Mouse (Mus musculus) heart, embryonic 15.5 days (tissue): ENCODE measurements around the gene Map1s. TPM values are rescaled to one million over a fixed set of nuclear protein-coding genes. Genes with fewer than 3 reads are reported as not detected.

Source experiments
- ATAC-seq: fragments of 200-750 bp; cut with Nextera tagmentation; replicated peaks from 2 replicates; pipeline ENCODE4 v1.8.0; 2017; ENCODE audit warnings: low read depth, moderate TSS enrichment; ENCODE audit not compliant: insufficient number of reproducible peaks, insufficient read depth, low FRiP score
- H3K27ac ChIP-seq: fragments of 300-500 bp; sonication (generic); 2 replicates; pipeline ENCODE4 v1.5.1; 2015; ENCODE audit warnings: mild to moderate bottlenecking, inconsistent platforms
- H3K27me3 ChIP-seq: fragments of 300-500 bp; sonication (generic); 2 replicates; pipeline ENCODE4 v1.6.1; 2015; ENCODE audit warnings: inconsistent platforms
- H3K36me3 ChIP-seq: fragments of 300-500 bp; sonication (generic); 2 replicates; pipeline ENCODE4 v1.6.1; 2015; ENCODE audit warnings: mild to moderate bottlenecking, inconsistent platforms
- H3K4me1 ChIP-seq: fragments of 300-500 bp; sonication (generic); replicated peaks from 2 replicates; pipeline ENCODE4 v1.6.1; 2015; ENCODE audit warnings: inconsistent platforms
- H3K4me2 ChIP-seq: fragments of 300-500 bp; sonication (generic); 2 replicates; pipeline ENCODE4 v1.6.1; 2015; ENCODE audit warnings: inconsistent platforms, mild to moderate bottlenecking, moderate library complexity
- H3K4me3 ChIP-seq: fragments of 300-500 bp; sonication (generic); 2 replicates; pipeline ENCODE4 v1.5.1; 2015; ENCODE audit warnings: mild to moderate bottlenecking, inconsistent platforms
- H3K9ac ChIP-seq: fragments of 300-500 bp; sonication (generic); 2 replicates; pipeline ENCODE4 v1.6.1; 2015; ENCODE audit warnings: mild to moderate bottlenecking, inconsistent platforms
- H3K9me3 ChIP-seq: fragments of 300-500 bp; sonication (generic); replicated peaks from 2 replicates; pipeline ENCODE4 v1.6.1; 2016; ENCODE audit warnings: inconsistent platforms
- WGBS: fragments of 180-500 bp; shearing (Covaris S2); methylation state at CpG from one replicate; pipeline ENCODE4 v1.1.7; 2015; ENCODE audit warnings: mixed read lengths; 5-methylcytosine and 5-hydroxymethylcytosine counted together
- polyA plus RNA-seq: library from polyadenylated mRNA; unstranded; fragments of >200 nt; fragmentation: Nextera tagmentation; extraction: Ambion mirVana; gene quantifications from 2 replicates; pipeline ENCODE4 v1.2.1, GENCODE M21; 2015

The Map1s gene
- polyA plus RNA-seq, 1 experiment from 2014 or later = 30.3 TPM

DNA sequence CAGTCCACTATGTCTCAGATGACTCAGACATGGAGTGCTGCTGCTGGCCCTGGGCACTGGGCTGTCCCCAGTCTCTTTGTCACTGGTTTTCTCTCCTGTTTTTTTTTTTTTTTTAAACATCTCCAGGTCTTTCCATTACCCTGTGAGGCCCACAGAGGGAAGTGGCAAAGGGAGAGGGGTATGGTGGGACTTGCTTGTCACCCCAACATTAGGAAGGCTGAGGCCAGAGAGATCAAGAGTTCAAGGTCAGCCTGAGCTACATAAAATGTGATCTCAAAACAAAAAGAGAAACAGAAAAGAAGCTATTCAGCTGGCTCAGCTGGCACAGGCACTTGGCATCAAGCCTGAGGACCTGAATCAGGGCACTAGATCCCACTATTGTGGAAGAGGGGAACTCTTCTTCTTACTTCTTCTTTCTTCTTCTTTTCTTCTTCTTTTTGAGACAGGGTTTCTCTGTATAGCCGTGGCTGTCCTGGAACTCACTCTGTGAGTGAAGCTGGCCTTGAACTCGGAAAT lies 4.8 kb upstream of the Map1s start:
- Histone ChIP-seq H3K27me3 (no peaks in the 10 kb centered on the region; the same call in 1 of the 2 replicates), H3K4me3 (no peak overlapping the region), H3K9ac (no peak overlapping the region), H3K9me3 (no peaks in the 10 kb centered on the region), H3K4me1 (peaks cover 18% of the 10 kb centered on the region), H3K4me2 (no peak overlapping the region), H3K27ac (no peak overlapping the region), H3K36me3 (peaks cover 1% of the 10 kb centered on the region; the same call in 1 of the 2 replicates)
- WGBS = 61% methylated on average over 2 of the region's 2 CpGs
- ATAC-seq = no peak

DNA sequence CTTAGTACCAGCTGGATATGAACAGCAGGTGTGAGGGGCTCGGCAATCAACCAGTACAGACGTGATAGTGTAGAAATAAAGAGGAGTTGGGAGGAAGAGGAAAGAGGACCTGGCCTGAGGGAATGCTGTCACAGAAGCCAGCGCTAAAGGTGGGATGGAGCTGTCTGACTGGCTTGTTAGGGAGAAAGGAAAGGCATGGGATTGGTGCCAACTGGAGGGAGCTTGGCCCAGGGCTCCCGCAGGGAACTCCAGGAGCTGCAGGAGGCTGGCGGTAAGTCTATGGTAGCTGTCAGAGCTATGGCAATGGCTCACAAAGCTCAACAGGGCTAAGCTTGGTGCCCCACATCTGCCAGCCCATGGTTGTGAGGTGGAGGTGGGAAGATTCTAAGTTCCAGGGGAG lies 3.5 kb upstream of the Map1s start:
- no peaks in the 10 kb centered on the region for H3K9me3 ChIP-seq
- no peak for ATAC-seq
- 32% methylated on average over 5 of the region's 5 CpGs for WGBS
- H3K36me3 ChIP-seq = no peaks in the 10 kb centered on the region
- H3K27ac ChIP-seq = no peak overlapping the region
- peaks cover 19% of the 10 kb centered on the region for H3K4me1 ChIP-seq
- no peak overlapping the region for H3K4me2 ChIP-seq
- H3K27me3 ChIP-seq = no peaks in the 10 kb centered on the region; the same call in 1 of the 2 replicates
- no peak overlapping the region for H3K9ac ChIP-seq
- no peak overlapping the region for H3K4me3 ChIP-seq

DNA sequence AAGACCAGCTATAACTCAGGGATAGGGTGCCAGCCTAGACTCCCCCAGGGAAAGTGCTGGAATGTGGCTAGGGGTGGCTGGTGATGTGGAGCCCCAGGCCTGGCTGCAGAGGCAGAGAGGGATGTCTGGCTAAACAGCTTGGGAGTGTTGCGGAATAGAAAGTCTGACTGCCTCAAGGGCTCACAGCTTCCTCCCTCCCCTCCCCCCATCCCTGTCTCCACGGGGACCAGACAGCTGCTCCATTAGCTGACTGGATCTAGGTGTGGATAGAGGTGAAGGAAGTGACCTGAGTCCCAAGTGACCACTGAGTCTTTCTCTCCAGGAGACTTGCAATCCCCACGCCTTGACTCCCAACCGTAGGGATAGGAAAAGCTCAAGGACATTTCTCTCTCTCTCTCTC lies 2.6 kb upstream of the Map1s start:
- Histone ChIP-seq H3K9me3 (no peaks in the 10 kb centered on the region), H3K36me3 (no peaks in the 10 kb centered on the region), H3K9ac (no peak overlapping the region), H3K27me3 (no peaks in the 10 kb centered on the region; the same call in 1 of the 2 replicates), H3K27ac (no peak overlapping the region), H3K4me2 (no peak overlapping the region), H3K4me1 (peaks cover 26% of the 10 kb centered on the region), H3K4me3 (no peak overlapping the region)
- no peak for ATAC-seq
- WGBS = 42% methylated on average over 4 of the region's 4 CpGs

DNA sequence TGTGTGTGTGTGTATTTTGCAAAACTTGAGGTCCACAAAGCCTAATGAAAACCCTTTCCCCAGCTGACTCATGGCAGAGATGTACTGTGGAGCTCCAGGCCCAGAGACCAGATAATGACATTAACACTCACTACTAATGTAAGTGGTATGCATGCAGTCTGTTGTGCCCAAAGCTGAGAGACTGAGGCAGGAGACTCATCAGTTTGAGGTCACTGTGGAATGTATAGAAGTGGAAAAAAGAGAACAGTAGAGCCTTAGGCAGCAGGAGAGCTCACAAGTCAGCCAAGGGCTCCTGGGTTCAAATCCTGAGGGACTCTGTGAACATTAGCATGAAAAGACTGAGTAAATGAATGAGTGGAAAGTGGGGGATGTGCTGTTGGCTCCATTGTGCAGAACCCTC lies 2.1 kb upstream of the Map1s start:
- H3K4me1 ChIP-seq = peaks cover 21% of the 10 kb centered on the region
- H3K36me3 ChIP-seq = no peaks in the 10 kb centered on the region
- H3K9ac ChIP-seq = no peak overlapping the region
- ATAC-seq = no peak
- no peak overlapping the region for H3K4me2 ChIP-seq
- H3K4me3 ChIP-seq = no peak overlapping the region
- no peaks in the 10 kb centered on the region for H3K9me3 ChIP-seq
- no peak overlapping the region for H3K27ac ChIP-seq
- H3K27me3 ChIP-seq = no peaks in the 10 kb centered on the region; the same call in 1 of the 2 replicates

DNA sequence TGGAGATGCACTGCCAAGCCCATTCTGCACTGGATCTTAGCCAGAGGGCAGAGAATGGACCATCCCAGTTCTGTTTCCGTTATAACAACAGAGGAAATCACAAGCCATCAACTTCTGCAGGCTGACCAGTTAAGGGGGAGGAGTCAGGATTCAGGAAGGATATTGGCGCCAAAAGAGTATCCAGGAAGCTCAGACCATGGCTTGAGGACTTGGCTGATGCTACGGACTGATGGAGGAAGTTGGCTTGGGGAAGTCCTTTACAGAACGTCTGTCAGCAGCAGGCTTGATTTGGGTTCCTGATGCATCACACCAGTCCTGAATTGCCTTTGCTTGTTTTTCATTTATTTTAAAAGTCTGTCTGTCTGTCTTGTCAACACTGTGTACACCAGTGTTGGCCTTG lies 1.2 kb upstream of the Map1s start:
- Histone ChIP-seq H3K27ac (0 out of 2 replicates have a peak overlapping the region, but pooled peaks have one; percentile 15), H3K9me3 (no peaks in the 10 kb centered on the region), H3K4me2 (no peak overlapping the region), H3K27me3 (no peaks in the 10 kb centered on the region; the same call in 1 of the 2 replicates), H3K4me1 (peaks cover 20% of the 10 kb centered on the region), H3K9ac (no peak overlapping the region), H3K36me3 (no peaks in the 10 kb centered on the region), H3K4me3 (no peak overlapping the region)
- no peak for ATAC-seq
- WGBS = 40% methylated on average over 4 of the region's 4 CpGs

DNA sequence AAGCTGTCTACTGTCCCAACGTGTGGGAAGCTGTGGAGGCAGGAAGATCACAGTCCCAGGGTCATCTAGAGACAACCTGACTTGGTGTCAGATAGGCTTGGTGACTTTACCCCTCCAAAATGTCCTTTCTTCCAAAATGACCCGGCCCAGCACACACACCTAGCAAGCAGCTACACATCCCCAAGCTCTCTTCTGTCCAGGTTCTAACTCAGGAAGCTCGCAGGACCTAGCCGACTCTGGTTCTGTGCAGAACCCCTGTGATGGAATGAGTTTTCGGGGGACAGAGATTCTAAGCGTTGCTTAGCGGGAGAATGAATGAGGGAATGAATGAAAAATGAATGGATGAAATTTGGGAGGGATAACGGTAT lies 285 bp upstream of the Map1s start:
- ATAC-seq = no peak; the same call in 1 of the 2 replicates
- peak overlapping the region; percentile 83 for H3K4me3 ChIP-seq
- no peaks in the 10 kb centered on the region; the same call in 1 of the 2 replicates for H3K27me3 ChIP-seq
- peaks cover 20% of the 10 kb centered on the region for H3K4me1 ChIP-seq
- peak overlapping the region; percentile 75 for H3K4me2 ChIP-seq
- H3K9ac ChIP-seq = peak overlapping the region; percentile 84
- peak overlapping the region; percentile 93 for H3K27ac ChIP-seq
- WGBS = 17% methylated on average over 8 of the region's 8 CpGs
- no peaks in the 10 kb centered on the region for H3K9me3 ChIP-seq
- H3K36me3 ChIP-seq = no peaks in the 10 kb centered on the region

DNA sequence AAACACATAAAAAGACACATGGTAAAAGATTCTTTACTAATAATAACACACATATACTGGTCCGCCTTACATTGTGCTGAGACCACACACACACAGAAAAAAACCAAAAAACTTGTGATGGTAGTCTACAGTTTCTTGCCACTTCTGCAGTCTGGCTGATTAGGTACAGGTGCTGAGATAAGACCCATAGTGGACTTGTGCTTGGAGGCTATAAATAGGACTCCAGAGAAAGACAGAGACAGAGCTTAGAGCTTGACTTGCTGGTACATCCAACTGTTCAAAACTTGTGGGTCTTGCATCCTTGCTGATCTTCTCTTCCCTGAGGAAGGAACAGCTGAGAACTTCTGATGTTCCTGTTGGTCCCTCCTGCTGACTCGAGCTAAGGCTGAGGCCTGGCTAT lies 1.8 kb downstream of the Map1s start:
- Histone ChIP-seq H3K9ac (no peak overlapping the region), H3K4me1 (peaks cover 20% of the 10 kb centered on the region), H3K4me3 (no peak overlapping the region), H3K27ac (no peak overlapping the region), H3K27me3 (no peaks in the 10 kb centered on the region; the same call in 1 of the 2 replicates), H3K9me3 (no peaks in the 10 kb centered on the region), H3K36me3 (peaks cover 9% of the 10 kb centered on the region), H3K4me2 (peak overlapping the region; percentile 75; the same call in 1 of the 2 replicates)
- 66% methylated on average over 2 of the region's 2 CpGs for WGBS
- ATAC-seq = no peak

DNA sequence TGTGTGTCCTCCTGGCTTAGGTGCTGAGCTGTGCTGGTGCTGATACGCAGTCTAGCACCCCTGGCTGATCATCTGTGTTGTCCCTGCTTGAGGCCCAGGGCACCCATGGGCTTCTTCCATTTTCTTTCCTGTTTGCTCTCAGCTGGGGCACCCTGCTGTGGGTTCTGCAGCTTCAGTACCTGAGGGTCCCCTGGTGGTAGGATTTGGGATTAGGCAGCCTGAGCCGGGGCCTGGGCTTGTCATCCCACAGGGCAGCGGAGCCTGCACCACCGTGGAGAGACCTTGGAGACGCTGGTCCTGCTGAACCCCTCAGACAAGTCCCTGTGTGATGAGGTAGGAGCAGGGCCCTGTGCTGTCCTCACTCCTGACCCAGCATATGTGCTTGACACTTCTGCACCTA lies 5.9 kb downstream of the Map1s start:
- Histone ChIP-seq H3K9ac (no peak overlapping the region), H3K27me3 (no peaks in the 10 kb centered on the region), H3K4me2 (no peak overlapping the region), H3K9me3 (no peaks in the 10 kb centered on the region), H3K4me1 (peaks cover 13% of the 10 kb centered on the region), H3K27ac (no peak overlapping the region), H3K36me3 (peaks cover 49% of the 10 kb centered on the region), H3K4me3 (no peak overlapping the region)
- ATAC-seq = no peak
- WGBS = 77% methylated on average over 5 of the region's 5 CpGs

DNA sequence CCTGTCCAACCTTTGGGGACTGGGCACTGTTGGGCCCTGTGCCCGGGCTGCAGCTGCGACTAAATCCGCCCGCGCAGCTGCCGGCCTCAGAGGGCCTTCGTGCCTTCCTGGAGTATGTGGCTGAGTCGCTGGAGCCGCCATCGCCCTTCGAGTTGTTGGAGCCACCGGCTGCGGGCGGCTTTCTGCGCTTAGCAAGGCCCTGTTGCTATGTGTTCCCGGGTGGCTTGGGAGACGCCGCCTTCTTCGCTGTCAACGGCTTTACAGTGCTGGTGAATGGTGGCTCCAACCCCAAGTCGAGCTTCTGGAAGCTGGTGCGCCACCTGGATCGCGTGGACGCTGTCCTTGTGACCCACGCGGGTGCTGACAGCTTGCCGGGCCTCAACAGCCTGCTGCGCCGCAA lies 7.2 kb downstream of the Map1s start:
- Histone ChIP-seq H3K36me3 (peaks cover 61% of the 10 kb centered on the region), H3K9ac (no peak overlapping the region), H3K4me1 (no peaks in the 10 kb centered on the region), H3K4me3 (no peak overlapping the region), H3K27ac (no peak overlapping the region), H3K9me3 (no peaks in the 10 kb centered on the region), H3K4me2 (no peak overlapping the region), H3K27me3 (no peaks in the 10 kb centered on the region)
- no peak for ATAC-seq
- 85% methylated on average over 30 of the region's 30 CpGs for WGBS

DNA sequence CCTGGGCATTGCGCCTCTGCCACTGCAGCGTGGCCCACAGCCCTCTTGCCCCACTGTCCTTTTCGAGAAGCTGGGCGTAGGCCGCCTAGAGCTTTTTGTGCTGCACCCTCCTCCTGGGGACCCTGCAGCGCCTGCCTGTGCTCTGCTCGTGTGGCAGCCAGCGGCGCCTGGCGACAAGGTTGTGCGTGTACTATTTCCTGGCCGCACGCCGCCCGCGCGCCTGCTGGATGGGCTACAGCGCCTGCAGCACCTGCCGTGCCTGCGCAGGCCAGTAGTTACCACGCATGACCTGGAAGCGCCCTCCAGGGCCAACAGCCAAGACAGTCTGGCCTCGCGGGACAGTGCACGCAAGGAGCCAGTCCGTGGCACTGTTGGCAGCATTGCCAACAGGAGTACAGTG lies 7.8 kb downstream of the Map1s start:
- H3K4me1 ChIP-seq = no peaks in the 10 kb centered on the region
- ATAC-seq = no peak
- H3K4me3 ChIP-seq = no peak overlapping the region
- no peaks in the 10 kb centered on the region for H3K9me3 ChIP-seq
- no peak overlapping the region for H3K4me2 ChIP-seq
- H3K27ac ChIP-seq = no peak overlapping the region
- H3K9ac ChIP-seq = no peak overlapping the region
- no peaks in the 10 kb centered on the region for H3K27me3 ChIP-seq
- 94% methylated on average over 26 of the region's 26 CpGs for WGBS
- H3K36me3 ChIP-seq = peaks cover 67% of the 10 kb centered on the region

DNA sequence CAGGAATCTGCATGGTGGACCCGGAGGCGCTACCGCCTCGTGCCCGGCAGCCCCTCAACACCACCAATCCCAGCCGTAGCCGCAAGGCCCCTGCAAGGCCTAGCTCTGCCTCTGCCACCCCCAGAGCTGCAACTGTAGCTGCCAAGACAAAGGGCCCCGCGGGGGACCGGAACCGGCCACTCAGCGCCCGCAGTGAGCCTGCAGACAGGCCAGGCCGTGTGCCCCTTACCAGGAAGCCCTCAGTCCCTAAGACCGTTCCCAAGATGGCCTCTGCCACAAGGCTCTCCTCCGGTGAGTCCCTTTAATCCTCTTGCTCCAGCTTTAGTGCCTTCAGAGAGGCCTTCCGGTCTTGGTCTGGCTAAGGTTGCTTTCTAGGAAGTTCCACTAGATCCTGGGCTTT lies 9.0 kb downstream of the Map1s start:
- H3K27me3 ChIP-seq = no peaks in the 10 kb centered on the region
- no peaks in the 10 kb centered on the region for H3K9me3 ChIP-seq
- H3K4me3 ChIP-seq = no peak overlapping the region
- no peaks in the 10 kb centered on the region for H3K4me1 ChIP-seq
- no peak overlapping the region for H3K4me2 ChIP-seq
- no peak overlapping the region for H3K27ac ChIP-seq
- H3K9ac ChIP-seq = no peak overlapping the region
- H3K36me3 ChIP-seq = peaks cover 70% of the 10 kb centered on the region
- no peak for ATAC-seq
- WGBS = 94% methylated on average over 17 of the region's 17 CpGs

DNA sequence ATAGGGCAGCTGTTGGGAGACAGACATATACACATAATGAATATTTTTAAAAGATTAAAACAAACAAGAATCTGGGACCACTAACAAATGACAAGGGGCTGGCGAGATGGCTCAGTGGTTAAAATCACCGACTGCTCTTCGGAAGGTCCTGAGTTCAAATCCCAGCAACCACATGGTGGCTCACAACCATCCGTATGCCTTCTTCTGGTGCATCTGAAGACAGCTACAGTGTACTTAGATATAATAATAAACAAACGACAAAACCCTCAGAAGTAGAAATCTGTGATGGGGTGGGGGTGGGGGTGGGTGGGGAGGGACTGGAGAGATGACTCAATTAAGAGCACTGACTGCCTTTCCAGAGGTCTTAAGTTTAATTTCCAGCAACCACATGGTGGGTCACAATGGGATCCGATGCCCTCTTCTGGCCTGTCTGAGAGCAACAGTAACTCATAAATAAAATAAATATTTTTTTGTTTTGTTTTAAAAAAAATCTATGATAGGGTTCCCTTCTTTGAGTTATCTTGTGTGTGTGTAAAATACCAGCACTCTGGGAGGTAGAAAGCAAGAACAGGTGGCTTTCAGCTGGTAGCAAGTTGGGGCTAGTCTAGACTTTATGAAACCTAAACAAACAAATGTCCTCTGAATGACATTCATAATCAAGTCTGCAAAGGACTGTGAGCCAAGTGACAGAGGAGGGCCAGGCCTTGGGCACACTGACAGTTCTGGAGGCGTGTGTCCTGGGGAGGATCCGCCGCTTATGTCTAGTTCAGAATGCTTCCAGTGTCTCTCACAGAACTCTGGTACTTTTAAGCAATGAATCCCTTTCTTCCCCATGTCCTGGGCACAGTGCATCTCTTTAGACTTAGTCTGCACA lies 14.6 kb downstream of the Map1s start:
- WGBS = 81% methylated on average over 9 of the region's 9 CpGs
- Histone ChIP-seq H3K36me3 (peaks cover 35% of the 10 kb centered on the region), H3K4me2 (no peak overlapping the region), H3K4me3 (no peak overlapping the region), H3K9me3 (no peaks in the 10 kb centered on the region), H3K9ac (no peak overlapping the region), H3K27me3 (no peaks in the 10 kb centered on the region), H3K27ac (no peak overlapping the region), H3K4me1 (0 out of 2 replicates have a peak, but pooled peaks cover 3% of the 10 kb centered on the region)
- ATAC-seq = no peak
